Mouse (Mus musculus) cerebellum, adult 9-10 months (tissue): ENCODE results near the gene Ly9.

Experiments used
- DNase-seq: peaks from one replicate; pipeline ENCODE4 v3.0.0; 2022

Ly9 gene

GRCm38 (mm10) chr1:171577168-171577567 is 30.0 kb downstream of the Ly9 start:
- DNase-seq = no peak

- DNase-seq = no peak
These were observed 38.8 kb downstream of the Ly9 start for GRCm38 (mm10) chr1:171568436-171568835.

- DNase-seq = peak; percentile 43
These were observed 40.4 kb downstream of the Ly9 start for GRCm38 (mm10) chr1:171566777-171567176.

GRCm38 (mm10) chr1:171565888-171566287 is 41.3 kb downstream of the Ly9 start:
- DNase-seq = no peak

GRCm38 (mm10) chr1:171564247-171564646 is 43.0 kb downstream of the Ly9 start:
- DNase-seq = no peak

GRCm38 (mm10) chr1:171563042-171563441 is 44.2 kb downstream of the Ly9 start:
- DNase-seq = no peak

GRCm38 (mm10) chr1:171561639-171562225 is 45.5 kb downstream of the Ly9 start:
- no peak for DNase-seq

GRCm38 (mm10) chr1:171561200-171561599 is 46.0 kb downstream of the Ly9 start:
- no peak for DNase-seq

GRCm38 (mm10) chr1:171560262-171560661 is 46.9 kb downstream of the Ly9 start:
- no peak for DNase-seq

GRCm38 (mm10) chr1:171558898-171559297 is 48.3 kb downstream of the Ly9 start, which contains the start of gene Cd244a:
Gene Cd244a (plus strand): TSS chr1:171559193.
- DNase-seq = no peak

GRCm38 (mm10) chr1:171558407-171558806 is 48.8 kb downstream of the Ly9 start:
- DNase-seq = no peak

- DNase-seq = no peak
These were observed 50.8 kb downstream of the Ly9 start for GRCm38 (mm10) chr1:171556366-171556765.

GRCm38 (mm10) chr1:171553359-171554341 is 53.6 kb downstream of the Ly9 start:
- no peak for DNase-seq

- no peak for DNase-seq
These were observed 55.0 kb downstream of the Ly9 start for GRCm38 (mm10) chr1:171552230-171552629.

GRCm38 (mm10) chr1:171551326-171551725 is 55.9 kb downstream of the Ly9 start:
- no peak for DNase-seq

- DNase-seq = no peak
These were observed 66.5 kb downstream of the Ly9 start for GRCm38 (mm10) chr1:171540694-171541093.
